Mouse (Mus musculus): Measurements from ENCODE around the gene Pmm1. TPM values are rescaled to one million over a fixed set of nuclear protein-coding genes. Genes with fewer than 3 reads are reported as not detected.

The Pmm1 gene
- total RNA-seq (2014; rRNA removed): 123 and 164 TPM in 2 replicates
- polyA plus RNA-seq (2015; fragmentation: Nextera tagmentation; extraction: Ambion mirVana): 140 and 142 TPM in 2 replicates

- WGBS: under 1% methylated on average over 74 of the region's 77 CpGs
- H3K36me3 ChIP-seq (ENCODE audit: insufficient read depth, low read length): peaks cover 3% of the 10 kb centered on the region; the same call in 1 of the 2 replicates
Observed at GRCm38 (mm10) chr15:81960171-81961077, at the start of gene Pmm1. TSS of gene Pmm1 (minus strand) at chr15:81960930.

GRCm38 (mm10) chr15:82004257-82004656 is 43.5 kb upstream of the Pmm1 start:
- ATAC-seq: no peak
- Histone ChIP-seq H3K27me3 (ENCODE audit: insufficient read depth, low read length) (no peaks in the 10 kb centered on the region), H3K36me3 (ENCODE audit: insufficient read depth, low read length) (peaks cover 13% of the 10 kb centered on the region; the same call in 1 of the 2 replicates), H3K4me2 (ENCODE audit: low read depth, low read length) (no peak overlapping the region), H3K4me3 (ENCODE audit: low read length) (no peak overlapping the region), H3K27ac (no peak overlapping the region), H3K9me3 (ENCODE audit: low read length) (no peaks in the 10 kb centered on the region), H3K9ac (replicated peaks; ENCODE audit: low read length) (no peak overlapping the region), H3K4me1 (ENCODE audit: insufficient read depth, low read length) (no peaks in the 10 kb centered on the region)
- TF ChIP-seq CTCF (IDR thresholded peaks at IDR 0.05; ENCODE audit: low read depth): no peak
- 89% methylated on average over 8 of the region's 8 CpGs for WGBS
- DNase-seq (ENCODE audit: low spot score): no peak

More at GRCm38 (mm10) chr15:81960171-81961077, at the start of gene Pmm1:
- Histone ChIP-seq H3K27me3 (ENCODE audit: insufficient read depth, low read length) (no peaks in the 10 kb centered on the region), H3K4me3 (ENCODE audit: low read length) (peak within 1 kb of the TSS; percentile 61), H3K9ac (replicated peaks; ENCODE audit: low read length) (peak within 1 kb of the TSS; percentile 57), H3K27ac (peak within 1 kb of the TSS; percentile 92), H3K4me2 (ENCODE audit: low read depth, low read length) (peak within 1 kb of the TSS; percentile 80), H3K9me3 (ENCODE audit: low read length) (no peaks in the 10 kb centered on the region), H3K4me1 (ENCODE audit: insufficient read depth, low read length) (no peaks in the 10 kb centered on the region)
- peak; percentile 81 for TF ChIP-seq CTCF (IDR thresholded peaks at IDR 0.05; ENCODE audit: low read depth)
- DNase-seq (ENCODE audit: low spot score) (peak; percentile 99), ATAC-seq (peak; percentile 97)

- Histone ChIP-seq H3K27me3 (ENCODE audit: insufficient read depth, low read length) (no peaks in the 10 kb centered on the region), H3K9me3 (ENCODE audit: low read length) (no peaks in the 10 kb centered on the region), H3K9ac (replicated peaks; ENCODE audit: low read length) (no peak overlapping the region), H3K4me1 (ENCODE audit: insufficient read depth, low read length) (no peaks in the 10 kb centered on the region), H3K27ac (no peak overlapping the region), H3K4me2 (ENCODE audit: low read depth, low read length) (no peak overlapping the region), H3K36me3 (ENCODE audit: insufficient read depth, low read length) (peaks cover 47% of the 10 kb centered on the region), H3K4me3 (ENCODE audit: low read length) (no peak overlapping the region)
- WGBS: 97% methylated on average over 6 of the region's 6 CpGs
- no peak for TF ChIP-seq CTCF (IDR thresholded peaks at IDR 0.05; ENCODE audit: low read depth)
- ATAC-seq: no peak
- no peak for DNase-seq (ENCODE audit: low spot score)
Observed at GRCm38 (mm10) chr15:81993992-81994391, 33.3 kb upstream of the Pmm1 start.

- H3K27me3 ChIP-seq (ENCODE audit: insufficient read depth, low read length): no peaks in the 10 kb centered on the region
- peaks cover 22% of the 10 kb centered on the region for H3K36me3 ChIP-seq (ENCODE audit: insufficient read depth, low read length)
- WGBS: 52% methylated on average over 7 of the region's 7 CpGs
- no peaks in the 10 kb centered on the region for H3K4me1 ChIP-seq (ENCODE audit: insufficient read depth, low read length)
- no peak for ATAC-seq
- no peak overlapping the region for H3K4me2 ChIP-seq (ENCODE audit: low read depth, low read length)
- no peaks in the 10 kb centered on the region for H3K9me3 ChIP-seq (ENCODE audit: low read length)
- no peak overlapping the region for H3K9ac ChIP-seq (replicated peaks; ENCODE audit: low read length)
- no peak overlapping the region for H3K27ac ChIP-seq
- DNase-seq (ENCODE audit: low spot score): no peak
- TF ChIP-seq CTCF (IDR thresholded peaks at IDR 0.05; ENCODE audit: low read depth): no peak
- H3K4me3 ChIP-seq (ENCODE audit: low read length): no peak overlapping the region
Observed at GRCm38 (mm10) chr15:81990549-81990948, 29.8 kb upstream of the Pmm1 start.

GRCm38 (mm10) chr15:81989371-81990062 is 28.8 kb upstream of the Pmm1 start:
- no peak overlapping the region for H3K27ac ChIP-seq

GRCm38 (mm10) chr15:81987646-81988045 is 26.9 kb upstream of the Pmm1 start, which contains the start of gene Xrcc6:
TSS of gene Xrcc6 (plus strand) at chr15:81987835.
- Histone ChIP-seq H3K4me2 (ENCODE audit: low read depth, low read length) (no peak within 1 kb of the TSS), H3K4me3 (ENCODE audit: low read length) (no peak within 1 kb of the TSS), H3K4me1 (ENCODE audit: insufficient read depth, low read length) (no peaks in the 10 kb centered on the region), H3K27me3 (ENCODE audit: insufficient read depth, low read length) (no peaks in the 10 kb centered on the region), H3K9ac (replicated peaks; ENCODE audit: low read length) (no peak within 1 kb of the TSS), H3K27ac (no peak within 1 kb of the TSS), H3K9me3 (ENCODE audit: low read length) (no peaks in the 10 kb centered on the region), H3K36me3 (ENCODE audit: insufficient read depth, low read length) (0 out of 2 replicates have a peak, but pooled peaks cover 2% of the 10 kb centered on the region)
- WGBS: 80% methylated on average over 3 of the region's 3 CpGs
- DNase-seq (ENCODE audit: low spot score) (no peak), ATAC-seq (no peak)
- no peak for TF ChIP-seq CTCF (IDR thresholded peaks at IDR 0.05; ENCODE audit: low read depth)

More at GRCm38 (mm10) chr15:81989371-81990062, 28.8 kb upstream of the Pmm1 start:
- H3K9ac ChIP-seq (replicated peaks; ENCODE audit: low read length): no peak overlapping the region
- H3K36me3 ChIP-seq (ENCODE audit: insufficient read depth, low read length): peaks cover 14% of the 10 kb centered on the region
- peak; percentile 87 for TF ChIP-seq CTCF (IDR thresholded peaks at IDR 0.05; ENCODE audit: low read depth)
- DNase-seq (ENCODE audit: low spot score) (peak; percentile 96), ATAC-seq (peak; percentile 88)
- 36% methylated on average over 11 of the region's 11 CpGs for WGBS
- no peak overlapping the region for H3K4me2 ChIP-seq (ENCODE audit: low read depth, low read length)
- no peaks in the 10 kb centered on the region for H3K4me1 ChIP-seq (ENCODE audit: insufficient read depth, low read length)
- no peaks in the 10 kb centered on the region for H3K9me3 ChIP-seq (ENCODE audit: low read length)
- no peaks in the 10 kb centered on the region for H3K27me3 ChIP-seq (ENCODE audit: insufficient read depth, low read length)
- H3K4me3 ChIP-seq (ENCODE audit: low read length): no peak overlapping the region
